Mouse (Mus musculus) c-Kit-negative CD71-positive TER-119-positive erythroid progenitor cells, embryonic 14.5 days (primary cell): Measurements from ENCODE around the gene Dlgap1.

Experiments
- DNase-seq: peaks from one replicate; pipeline ENCODE4 v3.0.0-alpha.2; 2013; ENCODE audit warnings: low read depth, low spot score

Gene Dlgap1

DNA sequence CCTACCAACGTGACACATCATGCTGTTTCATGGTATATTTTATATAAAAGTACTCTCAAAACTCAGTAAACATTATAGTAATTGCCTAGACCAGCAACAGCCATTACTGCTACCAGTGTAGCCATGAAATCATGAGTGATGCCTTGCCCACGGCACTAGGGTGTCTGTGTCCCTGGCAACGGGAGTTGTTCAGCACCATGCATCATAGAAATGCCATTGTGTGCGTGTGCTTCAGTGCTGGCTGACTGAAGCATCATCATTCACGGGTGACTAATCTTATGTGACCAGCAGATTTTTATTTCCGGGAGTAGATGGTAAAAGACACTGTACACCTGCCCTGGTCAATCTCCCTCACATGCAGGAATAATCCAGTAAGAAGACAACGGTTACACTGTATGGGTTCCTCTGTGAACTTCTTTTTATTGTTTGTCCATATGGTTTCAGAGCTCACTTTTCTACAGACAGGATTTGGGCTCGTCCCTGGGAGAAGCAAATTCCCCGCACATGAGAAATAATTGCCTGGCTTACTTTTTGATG lies 203.7 kb downstream of the Dlgap1 start:
- DNase-seq: no peak

DNA sequence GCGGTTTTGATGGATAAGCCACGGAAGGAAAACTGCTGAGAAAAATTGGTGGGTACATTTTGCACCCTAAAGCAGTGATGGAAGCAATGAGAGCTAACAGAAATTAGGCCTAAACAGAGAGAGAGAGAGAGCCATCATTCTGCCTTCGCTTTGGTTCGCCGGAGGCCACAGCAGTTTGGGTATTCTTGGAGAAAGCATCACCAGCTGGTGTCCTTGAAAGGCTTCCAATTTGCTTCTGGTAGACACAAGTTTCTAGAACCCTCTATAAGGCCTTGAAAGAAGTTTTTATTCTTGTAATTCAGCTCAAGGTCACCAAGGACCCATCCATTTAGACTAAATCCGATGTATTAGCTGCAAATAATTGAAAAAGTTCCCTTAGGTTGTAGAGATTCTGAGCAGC lies 205.0 kb downstream of the Dlgap1 start:
- no peak for DNase-seq

DNA sequence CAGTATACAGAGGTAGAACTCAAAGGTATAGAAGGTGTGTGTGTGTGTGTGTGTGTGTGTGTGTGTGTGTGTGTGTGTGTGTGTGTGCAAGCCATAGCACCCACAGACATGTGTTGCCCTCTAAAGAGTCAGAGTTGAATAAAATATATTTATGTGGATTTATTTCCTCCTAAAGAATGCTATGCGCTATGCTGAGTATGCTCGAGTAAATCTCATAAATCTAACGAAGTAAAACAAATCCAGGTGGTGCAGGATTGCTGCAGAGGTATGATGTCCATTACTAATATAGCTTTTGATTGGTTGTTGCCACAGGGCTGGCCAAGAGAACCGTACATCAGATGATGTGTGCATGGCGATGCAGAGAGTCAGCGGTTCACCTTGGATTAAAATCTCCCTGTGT lies 222.4 kb downstream of the Dlgap1 start:
- DNase-seq: no peak

DNA sequence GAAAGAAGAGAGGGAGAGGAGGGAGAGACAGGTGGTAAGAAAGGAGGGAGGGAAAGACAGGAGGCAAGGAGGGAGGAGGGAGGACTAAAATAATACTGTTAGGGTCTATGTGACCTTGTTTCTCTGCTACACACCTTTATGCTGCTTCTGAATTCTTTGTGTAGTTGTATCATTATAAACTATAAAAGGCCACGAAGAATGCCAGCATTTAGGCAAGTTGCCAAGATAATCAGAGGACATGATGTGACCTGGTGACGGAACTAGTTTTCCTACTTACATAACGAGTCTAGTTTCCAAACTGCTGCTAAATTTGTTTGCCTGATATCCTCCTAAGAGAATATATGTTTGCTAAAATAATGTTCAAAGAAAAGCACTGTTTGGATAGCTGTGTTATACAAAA lies 254.0 kb downstream of the Dlgap1 start:
- no peak for DNase-seq

DNA sequence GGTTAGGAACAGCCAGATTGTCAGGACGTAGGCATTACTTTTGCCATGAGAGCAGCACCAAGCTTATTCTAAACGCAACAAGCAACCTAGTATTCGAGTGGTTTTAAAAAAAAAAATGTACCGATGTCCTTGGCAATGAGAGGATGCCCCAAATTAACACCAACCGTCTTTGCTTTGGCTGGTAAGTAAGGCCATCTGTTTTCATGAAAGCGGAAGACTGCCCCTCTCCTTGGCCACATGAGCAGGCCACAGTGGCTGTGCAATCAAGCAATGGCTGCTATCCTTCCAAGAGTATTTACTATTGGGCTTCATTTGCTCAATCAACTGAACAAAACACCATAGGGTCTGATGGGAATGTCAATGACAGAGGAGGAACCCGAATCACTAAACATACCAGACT lies 278.5 kb downstream of the Dlgap1 start:
- DNase-seq: no peak

DNA sequence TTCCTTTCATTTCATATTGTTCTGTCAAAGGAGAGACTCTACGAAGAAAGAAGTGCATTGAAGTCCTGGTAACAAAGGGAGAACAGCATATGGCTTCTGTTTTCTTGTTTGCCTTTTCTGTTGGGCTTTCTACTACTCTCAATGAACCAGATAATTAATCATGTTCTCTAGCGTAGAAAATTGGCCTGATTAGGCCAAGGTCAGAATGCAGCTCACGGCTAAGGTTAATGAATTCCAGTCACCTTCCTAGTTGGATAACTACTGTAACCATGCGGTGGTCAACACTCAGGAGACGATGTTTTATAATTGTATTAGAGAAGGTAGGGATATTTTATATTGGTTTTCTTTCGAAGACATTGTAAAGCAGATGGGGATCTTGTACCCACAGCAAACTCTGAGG lies 279.4 kb downstream of the Dlgap1 start:
- no peak for DNase-seq

DNA sequence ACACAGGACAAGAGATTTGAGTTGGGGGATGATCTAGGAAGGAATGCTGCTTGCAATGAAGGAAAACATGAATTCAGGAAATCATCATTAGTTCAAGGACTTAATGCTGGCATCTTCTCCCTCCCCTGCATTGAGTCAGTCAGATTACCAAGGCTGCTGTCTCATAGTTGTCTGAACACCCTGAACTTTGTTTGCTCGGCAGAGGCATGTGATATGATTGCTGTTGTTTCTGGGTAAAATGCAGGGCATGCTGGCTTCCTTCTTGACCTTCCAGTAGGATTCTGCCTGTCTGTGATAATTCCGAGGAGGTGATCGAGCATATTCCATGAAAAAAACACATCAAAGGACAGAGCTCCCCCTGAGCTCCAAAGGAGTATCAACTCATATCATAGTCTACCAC lies 283.6 kb downstream of the Dlgap1 start:
- no peak for DNase-seq

DNA sequence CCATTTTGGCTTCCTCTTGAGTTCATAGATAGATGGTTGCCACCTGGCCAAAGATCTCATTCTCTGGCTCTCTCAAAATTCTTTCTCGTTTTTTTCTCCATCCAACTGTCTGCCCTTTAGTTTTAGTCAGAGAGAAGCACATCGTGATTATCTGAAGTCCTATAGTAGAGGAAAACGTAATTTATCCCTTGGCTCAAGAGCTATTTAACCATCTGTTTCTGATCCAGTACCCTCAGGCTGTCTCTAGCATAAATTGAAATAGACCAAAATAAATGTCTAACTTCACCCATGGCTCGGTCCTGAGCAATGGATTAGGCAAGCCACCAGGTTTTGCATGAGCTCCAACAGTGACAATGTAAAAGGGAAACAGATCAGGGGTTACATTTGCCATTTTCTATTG lies 287.5 kb downstream of the Dlgap1 start:
- no peak for DNase-seq

DNA sequence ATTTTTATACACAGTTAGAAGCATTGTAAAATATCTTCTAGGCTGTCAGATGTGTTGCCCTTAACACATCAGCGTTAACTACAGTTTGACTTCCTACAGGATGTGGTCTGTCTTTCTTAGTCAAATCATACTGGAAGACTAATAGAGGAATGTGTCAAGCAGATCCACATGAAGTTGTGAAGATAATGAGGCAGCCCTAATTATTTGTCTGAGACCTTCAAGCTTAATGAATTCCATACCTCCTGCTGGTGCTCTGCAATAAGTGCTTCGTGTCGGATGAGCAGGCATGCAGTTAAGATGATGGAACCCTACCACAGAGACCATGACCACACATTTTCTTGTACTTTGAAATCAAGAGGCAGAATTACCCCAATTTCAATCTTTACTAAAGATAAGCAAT lies 294.3 kb downstream of the Dlgap1 start:
- DNase-seq: no peak

DNA sequence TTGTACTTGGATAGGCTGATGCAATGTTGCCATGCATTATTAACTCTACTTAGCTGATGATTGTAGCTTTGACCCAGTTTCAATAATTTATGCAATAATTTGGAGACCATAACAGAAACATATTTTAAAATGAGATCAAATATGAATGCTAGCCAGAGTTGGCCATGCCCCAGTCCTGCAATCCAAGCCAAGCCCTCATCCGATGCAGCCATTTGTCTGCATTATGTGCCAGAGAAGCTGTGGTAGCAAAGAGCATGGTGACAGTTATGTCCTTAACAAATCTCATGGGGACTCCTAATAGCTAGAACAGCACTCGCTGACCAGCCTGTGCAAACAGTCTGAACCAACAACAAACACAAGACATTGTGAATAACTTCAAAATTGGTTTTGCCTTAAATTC lies 303.3 kb downstream of the Dlgap1 start:
- no peak for DNase-seq

DNA sequence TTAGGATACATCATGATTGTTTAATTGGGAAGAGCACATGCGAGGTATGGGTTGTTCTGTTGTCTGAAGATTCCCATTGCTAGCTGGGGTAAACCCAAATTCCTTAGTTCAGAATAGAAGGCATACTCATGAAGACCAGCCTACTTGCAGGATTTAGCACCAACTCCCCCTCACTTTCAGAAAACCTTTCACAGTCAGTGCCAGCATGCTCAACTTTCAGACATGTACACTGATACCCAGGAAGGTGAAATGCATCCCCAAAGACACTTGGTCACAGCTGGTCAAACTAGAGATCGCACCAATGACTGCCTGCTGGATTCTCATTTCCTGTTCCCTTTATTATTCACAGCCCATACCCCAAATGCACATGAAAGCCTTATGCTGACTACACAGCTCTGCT lies 318.8 kb downstream of the Dlgap1 start:
- no peak for DNase-seq

DNA sequence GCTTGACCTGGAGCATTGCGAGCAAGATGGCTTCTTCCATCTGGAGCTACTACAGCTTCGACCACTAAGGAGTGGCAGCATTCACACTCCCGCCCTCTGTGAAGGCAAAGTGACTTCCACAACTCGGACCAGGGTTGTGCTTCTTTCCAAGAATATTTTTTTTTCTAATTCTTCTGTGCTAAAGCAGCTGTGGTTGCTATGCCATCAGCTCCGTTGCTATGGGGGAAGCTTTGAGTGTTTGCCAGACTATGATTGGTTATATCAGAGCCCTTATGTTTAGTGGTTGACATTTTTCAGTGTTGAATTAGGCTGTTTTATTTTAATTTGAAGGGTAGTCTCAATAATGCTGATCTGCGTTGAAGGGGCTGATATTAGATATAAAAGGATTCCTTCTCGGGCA lies 325.2 kb downstream of the Dlgap1 start:
- no peak for DNase-seq

DNA sequence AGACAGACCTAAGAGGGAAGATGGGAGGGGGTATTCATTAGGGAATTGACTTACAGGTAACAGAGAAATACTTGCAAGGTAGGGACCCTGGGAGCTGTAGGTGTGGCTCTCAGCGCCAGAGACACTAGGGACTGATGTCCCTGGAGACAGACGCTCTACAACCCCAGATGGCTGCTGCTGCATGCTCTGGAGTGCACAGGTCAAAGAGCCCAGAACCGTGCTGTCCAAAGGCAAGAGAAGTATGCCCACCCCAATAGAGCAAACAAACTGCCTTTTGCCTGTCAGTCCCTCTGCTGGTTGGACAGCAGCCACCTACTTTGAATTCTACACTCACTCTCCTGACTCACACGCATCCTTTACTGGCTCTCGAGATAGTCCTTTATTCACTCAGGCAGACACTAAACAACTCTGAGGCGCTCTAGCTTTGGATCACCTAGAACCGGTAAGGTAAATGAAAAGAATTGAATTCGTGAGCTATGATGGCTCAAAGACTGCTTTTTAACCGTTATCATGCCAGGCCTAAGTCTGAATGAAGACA lies 333.1 kb downstream of the Dlgap1 start:
- DNase-seq: no peak

DNA sequence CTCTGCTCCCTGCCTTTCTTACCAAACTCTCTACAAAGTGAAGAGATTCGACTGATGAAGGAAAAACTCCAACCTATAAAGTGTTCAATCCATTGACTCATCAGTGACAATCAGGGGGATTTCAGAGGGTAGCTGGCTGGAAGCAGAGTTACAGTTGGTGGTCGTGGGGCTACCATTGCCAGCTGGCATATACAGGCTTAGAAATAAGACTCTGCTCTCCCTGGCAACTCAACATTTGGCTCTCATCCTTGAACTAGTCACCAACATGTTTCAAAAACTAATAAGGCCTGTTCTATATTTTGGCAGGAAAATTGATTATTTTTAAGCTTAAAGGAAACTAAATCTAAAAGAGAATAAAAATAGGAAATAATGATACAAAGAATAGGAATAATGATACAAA lies 333.8 kb downstream of the Dlgap1 start:
- no peak for DNase-seq

DNA sequence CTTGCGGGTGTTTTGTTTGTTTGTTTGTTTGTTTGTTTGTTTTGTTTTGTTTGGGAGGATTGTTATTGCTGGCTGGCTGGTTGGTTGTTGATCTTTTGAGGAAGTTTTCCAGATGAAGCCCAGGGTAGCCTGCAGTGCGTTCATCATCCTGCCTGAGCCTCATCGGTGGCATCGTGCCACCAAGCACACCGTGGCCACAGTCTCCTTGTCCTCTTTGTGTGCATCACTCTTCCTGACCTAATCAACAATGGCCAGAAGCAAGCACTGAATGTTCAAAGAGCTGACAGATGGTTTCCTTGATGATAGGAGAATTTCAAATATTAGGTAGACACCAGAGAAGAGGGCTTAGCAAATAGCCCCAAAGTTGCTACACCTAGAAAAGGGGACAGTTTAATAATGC lies 336.1 kb downstream of the Dlgap1 start:
- no peak for DNase-seq

DNA sequence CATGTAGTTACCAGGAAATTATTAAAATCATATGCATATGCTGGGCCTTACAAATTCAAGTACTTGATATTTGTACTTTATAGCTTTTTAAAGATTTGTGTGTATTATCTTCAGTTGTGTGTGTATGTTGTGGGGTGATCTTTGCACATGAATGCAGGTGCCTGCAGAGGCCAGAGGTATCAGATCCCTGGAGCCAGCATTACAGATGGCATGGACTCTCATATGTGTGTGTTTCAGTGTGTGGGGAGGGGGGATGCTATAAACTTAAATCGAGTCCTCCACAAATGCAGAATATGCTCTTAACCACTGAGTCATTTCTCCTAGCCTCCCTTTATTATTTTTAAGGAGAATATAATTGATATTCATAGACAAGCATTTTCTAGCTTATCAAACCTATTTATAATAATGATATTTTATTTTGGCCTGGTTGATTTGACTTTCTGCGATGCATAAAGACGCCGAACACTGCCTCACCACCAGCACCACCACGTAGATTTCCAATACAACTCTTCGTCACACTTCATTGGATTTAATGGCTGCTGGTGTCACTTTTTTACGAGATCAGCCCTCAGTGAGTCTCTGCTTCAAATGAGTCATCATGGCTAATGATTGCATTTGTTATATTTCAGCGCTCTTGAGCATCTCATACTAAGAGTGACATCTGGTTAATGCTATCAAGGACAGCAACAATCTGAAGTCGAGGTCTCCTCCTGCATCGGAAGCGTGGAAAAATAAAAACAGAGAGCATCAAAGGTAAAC lies 338.7 kb downstream of the Dlgap1 start:
- DNase-seq: no peak

DNA sequence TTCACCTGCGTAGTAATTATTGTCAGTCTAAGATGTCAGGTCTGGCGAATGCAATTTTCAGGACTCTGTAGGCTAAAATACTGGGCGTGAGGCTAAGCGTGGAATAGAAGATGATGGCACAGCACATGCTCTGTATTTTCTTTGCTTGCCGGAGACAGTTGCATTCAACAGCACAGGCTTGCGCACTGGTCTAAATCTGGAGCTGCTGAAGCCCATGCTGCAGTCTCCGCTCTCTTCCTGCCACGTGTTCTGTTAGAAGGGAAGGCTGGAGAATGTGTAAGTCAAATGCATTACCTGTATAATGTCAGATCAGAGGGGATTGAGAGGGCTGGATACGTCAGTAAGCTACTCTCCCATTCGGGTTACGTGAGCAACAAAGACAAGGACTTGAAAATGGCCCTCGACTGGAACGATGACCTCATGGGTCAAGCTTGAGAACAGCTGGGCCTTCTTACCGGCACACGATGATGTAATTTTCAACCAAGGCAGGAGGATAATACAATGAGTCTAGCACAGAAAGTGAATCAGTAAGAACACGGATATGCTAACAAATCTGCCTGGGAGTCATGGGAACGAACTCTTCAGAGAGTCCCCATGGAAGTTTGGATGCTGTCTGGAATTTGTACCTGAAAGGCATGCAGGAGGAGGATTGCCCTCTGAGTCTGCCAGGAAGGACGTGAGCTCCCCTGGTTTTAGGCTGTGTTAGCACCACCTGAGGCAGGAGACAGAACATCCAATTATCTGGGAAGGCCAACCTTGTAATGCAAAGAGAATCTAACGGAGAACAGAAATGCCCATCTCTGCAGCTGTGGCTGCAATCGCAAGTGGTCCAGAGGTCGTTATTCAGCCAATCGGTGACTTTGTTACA lies 339.7 kb downstream of the Dlgap1 start:
- no peak for DNase-seq

DNA sequence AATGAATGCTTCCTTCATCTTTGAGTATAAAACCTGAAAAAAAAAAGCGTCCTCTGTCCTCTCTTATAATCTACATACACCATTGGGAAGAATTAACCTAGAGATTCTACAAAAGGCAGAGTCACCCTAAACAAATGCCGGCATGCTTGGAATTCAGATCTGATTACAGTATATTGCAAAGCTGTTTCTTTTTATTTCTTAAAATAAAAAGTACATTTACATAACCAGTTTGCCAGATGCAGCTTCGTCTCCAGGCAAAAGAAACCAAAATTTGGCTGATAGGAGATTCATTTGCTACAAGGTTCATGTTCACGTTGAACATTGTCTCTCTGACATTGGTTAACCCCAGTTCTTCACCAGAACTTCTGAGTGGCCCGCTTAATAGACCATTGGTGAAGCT lies 347.5 kb downstream of the Dlgap1 start:
- no peak for DNase-seq

DNA sequence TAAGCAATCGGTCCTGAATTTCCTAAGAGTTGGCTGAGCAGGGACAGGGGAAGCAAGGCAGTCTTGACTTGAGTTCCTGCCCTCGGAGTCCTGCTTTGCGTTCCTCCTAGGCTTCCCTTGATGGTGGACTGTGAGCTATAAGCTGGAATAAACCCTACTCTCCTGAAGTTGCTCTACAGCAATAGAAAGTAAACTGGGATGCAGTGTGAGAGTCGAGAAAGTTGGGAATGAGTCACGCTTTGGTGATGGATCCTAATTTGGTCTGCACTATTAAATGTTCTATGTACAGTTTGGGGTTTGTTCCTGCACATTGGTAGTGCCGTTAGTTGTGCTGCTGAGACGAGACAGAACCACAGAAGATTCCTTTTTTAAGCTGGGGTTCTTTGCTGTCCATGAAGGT lies 348.9 kb downstream of the Dlgap1 start:
- DNase-seq: no peak

DNA sequence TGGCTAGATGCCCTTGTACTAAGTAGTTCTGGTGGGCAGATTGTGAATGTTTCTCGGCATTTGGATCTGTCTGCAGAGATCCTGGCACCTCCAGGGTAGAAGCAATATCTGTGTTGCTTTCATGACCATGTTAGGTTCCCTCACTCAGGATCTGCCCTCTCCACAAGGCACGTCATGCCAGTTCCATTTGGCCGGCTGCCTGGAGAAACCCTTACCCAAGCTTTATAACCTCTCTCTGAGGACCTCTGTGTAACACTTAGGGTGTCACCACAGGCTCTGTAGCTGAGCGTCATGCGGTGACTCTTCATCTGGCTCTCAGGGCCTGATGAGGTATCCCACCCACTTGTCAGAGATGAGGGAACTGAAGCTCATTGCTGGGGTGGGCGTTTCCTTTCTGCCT lies 353.1 kb downstream of the Dlgap1 start:
- DNase-seq: no peak

DNA sequence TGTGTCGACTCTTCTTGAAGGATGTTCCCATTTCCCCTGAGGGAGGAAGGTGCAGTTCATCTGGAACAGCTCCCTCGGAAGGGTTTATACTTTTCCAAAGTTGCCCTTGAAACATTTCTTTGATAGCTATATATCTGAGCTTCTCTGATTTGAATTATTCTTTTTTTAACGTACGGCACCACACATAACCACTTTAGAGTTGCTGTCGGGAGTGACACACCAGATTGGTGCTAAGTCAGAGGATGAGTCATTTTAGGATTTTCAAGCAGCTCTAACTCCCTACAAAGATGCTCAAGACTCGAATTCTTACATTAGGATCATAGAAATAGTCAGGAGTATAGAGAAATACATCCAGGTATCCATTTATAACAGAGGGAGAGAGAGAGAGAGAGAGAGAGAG lies 364.6 kb downstream of the Dlgap1 start:
- no peak for DNase-seq

DNA sequence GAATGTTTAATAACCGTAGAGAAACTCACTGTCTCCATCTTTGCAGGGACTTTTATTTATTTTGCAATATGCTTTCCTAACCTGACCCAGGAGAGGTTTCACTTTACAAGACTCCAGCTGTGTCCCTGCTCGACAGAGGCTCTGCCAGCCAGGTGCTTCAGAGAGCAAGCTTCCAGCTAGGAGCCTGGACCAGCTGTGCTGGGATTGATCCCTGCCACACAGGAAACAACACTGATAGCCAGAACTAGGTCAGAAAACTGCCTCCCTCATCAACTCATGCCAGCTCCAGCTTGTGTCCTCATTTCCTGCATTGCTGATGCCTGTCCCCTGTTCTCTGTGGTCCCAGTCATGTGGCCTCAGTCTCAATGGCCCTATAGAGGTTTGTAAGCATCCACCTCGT lies 365.3 kb downstream of the Dlgap1 start:
- no peak for DNase-seq

DNA sequence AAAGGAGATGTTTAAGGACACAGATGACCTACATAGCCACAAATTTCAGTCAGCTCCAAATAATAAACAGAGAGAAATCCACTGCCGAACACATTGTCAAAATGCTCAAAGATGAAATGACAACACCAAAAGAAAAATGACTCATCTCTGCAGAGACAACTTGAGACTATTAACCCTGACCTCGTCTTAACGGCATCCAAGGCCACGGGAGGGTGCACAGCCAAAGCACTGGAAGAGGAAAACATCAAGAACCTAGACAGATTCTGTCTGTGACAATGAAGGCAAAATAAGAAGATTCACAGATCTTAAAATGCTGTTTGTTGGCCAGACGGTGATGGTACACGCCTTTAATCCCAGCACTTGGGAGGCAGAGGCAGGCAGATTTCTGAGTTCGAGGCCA lies 370.9 kb downstream of the Dlgap1 start:
- DNase-seq: no peak
